Mouse (Mus musculus): ENCODE data around the gene Mrps26. TPM values are rescaled to one million over a fixed set of nuclear protein-coding genes. Genes with fewer than 3 reads are reported as not detected.

Mrps26 gene
- polyA plus RNA-seq, 1 experiment from 2014 or later: 103 TPM

GRCm38 (mm10) chr2:130578148-130578547, 14.6 kb downstream of the Mrps26 start:
- H3K4me3 ChIP-seq (replicated peaks; ENCODE audit: low read depth, low read length): no peak overlapping the region
- no peaks in the 10 kb centered on the region for H3K9me3 ChIP-seq (replicated peaks; ENCODE audit: low read length)
- ATAC-seq (replicated peaks; ENCODE audit: low FRiP score, low read depth) (peak; percentile 39; the same call in 1 of the 2 replicates), DNase-seq (ENCODE audit: low spot score) (peak; percentile 36)
- H3K4me2 ChIP-seq (ENCODE audit: low read length): no peak overlapping the region
- WGBS: 8% methylated on average over 11 of the region's 11 CpGs
- H3K9ac ChIP-seq (ENCODE audit: low read depth, low read length): no peak overlapping the region
- H3K4me1 ChIP-seq (replicated peaks; ENCODE audit: insufficient read depth, low read length): peaks cover 16% of the 10 kb centered on the region
- no peak overlapping the region for H3K27ac ChIP-seq
- peaks cover 58% of the 10 kb centered on the region for H3K27me3 ChIP-seq (ENCODE audit: insufficient read depth, low read length)
- H3K36me3 ChIP-seq (ENCODE audit: insufficient read depth, low read length): no peaks in the 10 kb centered on the region
- TF ChIP-seq CTCF (IDR thresholded peaks at IDR 0.05; ENCODE audit: low read depth): peak; percentile 67

DNA sequence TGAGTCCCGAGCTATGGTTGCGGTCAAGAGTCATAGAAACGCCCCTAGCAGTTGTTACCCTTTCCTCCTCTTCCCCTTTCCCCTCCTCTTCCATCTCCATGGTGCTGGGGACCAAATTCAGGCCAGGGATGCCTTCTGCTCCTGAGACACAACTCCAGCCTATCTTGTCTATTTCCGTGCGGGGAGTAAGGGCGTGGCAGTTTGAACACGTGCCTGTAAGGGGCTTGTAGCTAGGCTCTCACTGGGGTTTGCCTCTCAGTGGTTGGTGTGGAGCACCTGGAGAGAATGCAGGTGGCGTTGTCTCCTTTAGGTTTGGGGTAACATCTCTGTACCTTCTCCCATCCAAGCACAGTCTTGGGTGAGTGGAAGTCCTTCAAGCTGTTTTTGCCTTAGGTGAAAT, 16.2 kb downstream of the Mrps26 start:
- peaks cover 16% of the 10 kb centered on the region for H3K4me1 ChIP-seq (replicated peaks; ENCODE audit: insufficient read depth, low read length)
- peaks cover 58% of the 10 kb centered on the region for H3K27me3 ChIP-seq (ENCODE audit: insufficient read depth, low read length)
- H3K27ac ChIP-seq: no peak overlapping the region
- H3K9me3 ChIP-seq (replicated peaks; ENCODE audit: low read length): no peaks in the 10 kb centered on the region
- no peak overlapping the region for H3K4me2 ChIP-seq (ENCODE audit: low read length)
- no peak for ATAC-seq (replicated peaks; ENCODE audit: low FRiP score, low read depth)
- H3K4me3 ChIP-seq (replicated peaks; ENCODE audit: low read depth, low read length): no peak overlapping the region
- no peaks in the 10 kb centered on the region for H3K36me3 ChIP-seq (ENCODE audit: insufficient read depth, low read length)
- H3K9ac ChIP-seq (ENCODE audit: low read depth, low read length): no peak overlapping the region
- TF ChIP-seq CTCF (IDR thresholded peaks at IDR 0.05; ENCODE audit: low read depth): no peak
- 11% methylated on average over 8 of the region's 8 CpGs for WGBS
- DNase-seq (ENCODE audit: low spot score): no peak

DNA sequence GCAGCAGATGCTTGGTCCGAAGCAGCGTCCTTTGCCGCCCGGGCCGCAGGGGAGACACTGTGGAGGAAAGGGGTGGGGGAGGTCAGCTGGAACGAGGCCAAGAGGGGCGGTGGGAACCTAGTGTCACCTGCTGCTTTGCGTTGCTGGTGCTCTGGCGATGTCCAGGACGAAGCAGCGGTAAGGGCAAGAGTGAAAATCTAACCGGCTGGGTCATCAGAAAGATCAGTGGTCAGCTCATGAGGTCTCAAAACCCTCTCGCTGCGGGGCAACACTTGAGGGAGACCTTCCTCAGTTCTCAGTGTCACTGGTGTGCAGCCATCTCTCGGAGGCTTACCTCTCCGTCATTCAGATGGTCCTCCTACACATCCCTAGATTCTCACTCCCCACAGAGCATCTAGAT, 17.7 kb downstream of the Mrps26 start:
- peaks cover 15% of the 10 kb centered on the region for H3K4me1 ChIP-seq (replicated peaks; ENCODE audit: insufficient read depth, low read length)
- peak overlapping the region; percentile 28 for H3K4me3 ChIP-seq (replicated peaks; ENCODE audit: low read depth, low read length)
- peaks cover 47% of the 10 kb centered on the region for H3K27me3 ChIP-seq (ENCODE audit: insufficient read depth, low read length)
- no peaks in the 10 kb centered on the region for H3K9me3 ChIP-seq (replicated peaks; ENCODE audit: low read length)
- DNase-seq (ENCODE audit: low spot score) (no peak), ATAC-seq (replicated peaks; ENCODE audit: low FRiP score, low read depth) (no peak)
- H3K9ac ChIP-seq (ENCODE audit: low read depth, low read length): no peak overlapping the region
- H3K27ac ChIP-seq: no peak overlapping the region
- 4% methylated on average over 16 of the region's 16 CpGs for WGBS
- H3K36me3 ChIP-seq (ENCODE audit: insufficient read depth, low read length): no peaks in the 10 kb centered on the region
- no peak for TF ChIP-seq CTCF (IDR thresholded peaks at IDR 0.05; ENCODE audit: low read depth)
- peak overlapping the region; percentile 56 for H3K4me2 ChIP-seq (ENCODE audit: low read length)

DNA sequence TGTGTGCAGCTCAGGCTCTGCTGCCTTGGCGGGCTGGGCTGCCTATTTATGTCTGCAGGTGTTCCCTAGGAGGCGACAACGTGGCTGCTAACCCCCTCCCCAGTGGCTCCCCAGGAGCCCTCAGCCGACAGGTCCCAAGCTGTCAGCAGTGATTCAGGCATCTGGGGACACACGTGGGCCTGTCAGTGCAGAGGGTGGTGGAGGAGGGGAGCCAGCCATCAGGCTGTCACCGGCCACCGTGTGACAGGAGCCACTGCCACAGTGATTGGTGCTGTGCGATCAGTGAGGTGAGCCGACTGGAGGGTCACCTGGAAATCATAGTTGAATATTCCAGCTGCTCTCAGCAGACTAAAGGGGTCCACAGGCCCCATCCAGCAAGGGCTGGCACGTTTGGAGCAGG, 19.0 kb downstream of the Mrps26 start, which contains the start of gene Avp:
Avp (minus strand) TSS at position 3 of the 400 bp plus-strand sequence.
- Histone ChIP-seq H3K27me3 (ENCODE audit: insufficient read depth, low read length) (peaks cover 38% of the 10 kb centered on the region), H3K4me3 (replicated peaks; ENCODE audit: low read depth, low read length) (no peak within 1 kb of the TSS), H3K9me3 (replicated peaks; ENCODE audit: low read length) (no peaks in the 10 kb centered on the region), H3K9ac (ENCODE audit: low read depth, low read length) (no peak within 1 kb of the TSS), H3K4me1 (replicated peaks; ENCODE audit: insufficient read depth, low read length) (peaks cover 10% of the 10 kb centered on the region), H3K36me3 (ENCODE audit: insufficient read depth, low read length) (no peaks in the 10 kb centered on the region), H3K4me2 (ENCODE audit: low read length) (no peak within 1 kb of the TSS), H3K27ac (no peak within 1 kb of the TSS)
- TF ChIP-seq CTCF (IDR thresholded peaks at IDR 0.05; ENCODE audit: low read depth): no peak
- 42% methylated on average over 10 of the region's 10 CpGs for WGBS
- no peak for DNase-seq (ENCODE audit: low spot score)
- ATAC-seq (replicated peaks; ENCODE audit: low FRiP score, low read depth): no peak

GRCm38 (mm10) chr2:130583902-130584560, 20.5 kb downstream of the Mrps26 start:
- H3K4me1 ChIP-seq (replicated peaks; ENCODE audit: insufficient read depth, low read length): peaks cover 10% of the 10 kb centered on the region
- no peak for ATAC-seq (replicated peaks; ENCODE audit: low FRiP score, low read depth)
- DNase-seq (ENCODE audit: low spot score): no peak
- H3K36me3 ChIP-seq (ENCODE audit: insufficient read depth, low read length): no peaks in the 10 kb centered on the region
- H3K4me2 ChIP-seq (ENCODE audit: low read length): no peak overlapping the region
- TF ChIP-seq CTCF (IDR thresholded peaks at IDR 0.05; ENCODE audit: low read depth): no peak
- H3K9ac ChIP-seq (ENCODE audit: low read depth, low read length): no peak overlapping the region
- H3K9me3 ChIP-seq (replicated peaks; ENCODE audit: low read length): no peaks in the 10 kb centered on the region
- peaks cover 27% of the 10 kb centered on the region; the same call in 1 of the 2 replicates for H3K27me3 ChIP-seq (ENCODE audit: insufficient read depth, low read length)
- H3K27ac ChIP-seq: no peak overlapping the region
- 74% methylated on average over 10 of the region's 10 CpGs for WGBS
- no peak overlapping the region for H3K4me3 ChIP-seq (replicated peaks; ENCODE audit: low read depth, low read length)

GRCm38 (mm10) chr2:130586016-130586415, 22.5 kb downstream of the Mrps26 start:
- 86% methylated on average over 6 of the region's 6 CpGs for WGBS
- no peak for DNase-seq (ENCODE audit: low spot score)
- Histone ChIP-seq H3K9ac (ENCODE audit: low read depth, low read length) (no peak overlapping the region), H3K27ac (no peak overlapping the region), H3K36me3 (ENCODE audit: insufficient read depth, low read length) (0 out of 2 replicates have a peak, but pooled peaks cover 1% of the 10 kb centered on the region), H3K9me3 (replicated peaks; ENCODE audit: low read length) (no peaks in the 10 kb centered on the region), H3K4me3 (replicated peaks; ENCODE audit: low read depth, low read length) (no peak overlapping the region), H3K4me2 (ENCODE audit: low read length) (no peak overlapping the region), H3K27me3 (ENCODE audit: insufficient read depth, low read length) (0 out of 2 replicates have a peak, but pooled peaks cover 12% of the 10 kb centered on the region), H3K4me1 (replicated peaks; ENCODE audit: insufficient read depth, low read length) (peaks cover 1% of the 10 kb centered on the region; the same call in 1 of the 2 replicates)
- TF ChIP-seq CTCF (IDR thresholded peaks at IDR 0.05; ENCODE audit: low read depth): no peak
- ATAC-seq (replicated peaks; ENCODE audit: low FRiP score, low read depth): no peak

Measured in kidney, postnatal 0 days (tissue).